Mouse (Mus musculus) thymus, adult 2 months (tissue): ENCODE measurements around the gene Cyb5d1. TPM values are rescaled to one million over a fixed set of nuclear protein-coding genes. Genes with fewer than 3 reads are reported as not detected.
A peak's percentile ranks its signal among the peaks of the same experiment; 100 is the strongest.

Source experiments
- DNase-seq: peaks from one replicate; pipeline ENCODE4 v3.0.0; 2021
- H3K27ac ChIP-seq: fragments of 200-500 bp; 2 replicates; pipeline ENCODE4 v1.5.1; 2012; ENCODE audit warnings: low read length, control low read depth; ENCODE audit not compliant: control insufficient read depth, insufficient read depth
- H3K27me3 ChIP-seq: fragments of 200-500 bp; 2 replicates; pipeline ENCODE4 v1.6.1; 2012; ENCODE audit warnings: mild to moderate bottlenecking, low read length, moderate library complexity, mixed read lengths; ENCODE audit not compliant: control insufficient read depth, insufficient read depth
- H3K36me3 ChIP-seq: fragments of 200-500 bp; 2 replicates; pipeline ENCODE4 v1.6.1; 2012; ENCODE audit warnings: mild to moderate bottlenecking, low read length, moderate library complexity; ENCODE audit not compliant: control insufficient read depth, insufficient read depth
- H3K4me1 ChIP-seq: fragments of 200-500 bp; replicated peaks from 2 replicates; pipeline ENCODE4 v1.6.1; 2012; ENCODE audit warnings: low read length; ENCODE audit not compliant: control insufficient read depth, insufficient read depth
- H3K4me3 ChIP-seq: fragments of 200-500 bp; 2 replicates; pipeline ENCODE4 v1.5.1; 2012; ENCODE audit warnings: mild to moderate bottlenecking, low read length, control low read depth, moderate library complexity; ENCODE audit not compliant: control insufficient read depth, insufficient read depth
- CTCF ChIP-seq: fragments of 200-500 bp; IDR thresholded peaks from 2 replicates; pipeline ENCODE4 v1.5.1; 2012; ENCODE audit warnings: mild to moderate bottlenecking, control low read depth, low read length, moderate library complexity, borderline replicate concordance; ENCODE audit not compliant: control insufficient read depth, poor library complexity, insufficient read depth; ENCODE audit errors: extremely low read depth
- POLR2A ChIP-seq: fragments of 200-500 bp; IDR thresholded peaks from 2 replicates; pipeline ENCODE4 v1.6.1; 2012; ENCODE audit warnings: mild to moderate bottlenecking, low read length, control low read depth, moderate library complexity; ENCODE audit not compliant: control insufficient read depth, poor library complexity, insufficient read depth; ENCODE audit errors: extremely low read depth
- WGBS: fragments of 180-500 bp; shearing (Covaris S2); methylation state at CpG from one replicate; pipeline ENCODE4 v1.1.7; 2018; 5-methylcytosine and 5-hydroxymethylcytosine counted together
- polyA plus RNA-seq: library from polyadenylated mRNA; depleted of rRNA; stranded (reverse); fragments of >200 nt; gene quantifications from 2 replicates; pipeline ENCODE4 v1.2.3, GENCODE M21; 2012

The Cyb5d1 gene
- polyA plus RNA-seq, 1 experiment = 37.2 TPM

DNA sequence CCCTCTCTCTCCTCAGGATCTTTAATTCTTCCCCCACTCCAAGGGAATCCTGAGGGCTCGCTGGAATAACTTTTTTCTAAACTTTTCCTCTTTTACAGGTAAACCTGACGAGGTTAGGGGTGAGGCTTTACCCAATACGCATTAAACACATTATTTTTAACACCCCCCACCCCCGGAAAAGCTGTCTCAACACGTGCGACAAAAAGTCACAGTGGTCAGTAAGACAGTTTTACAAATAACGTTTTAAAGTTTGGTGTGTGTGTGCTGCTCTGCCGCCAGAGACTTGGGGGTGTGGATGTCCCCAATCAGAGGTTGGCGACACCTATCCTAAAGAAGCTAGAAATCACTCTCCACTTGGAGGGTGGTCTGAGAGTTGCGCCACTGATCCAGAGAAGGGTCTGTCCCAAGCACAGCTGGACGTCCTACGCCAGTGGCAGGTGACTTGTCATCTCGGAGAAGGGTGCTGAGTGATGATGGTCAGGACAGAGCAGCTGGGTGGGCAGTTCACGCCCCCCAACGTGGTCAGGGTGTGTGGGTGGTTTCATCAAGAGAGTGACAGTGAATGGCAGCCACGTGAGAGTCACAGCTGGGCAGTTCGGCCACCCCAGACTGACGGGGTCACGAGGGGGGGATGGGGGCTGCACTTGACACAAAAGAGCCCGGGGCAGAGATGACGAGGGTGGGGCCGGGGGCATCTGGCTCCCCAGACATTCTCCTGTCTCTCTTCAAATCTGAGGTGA is 27.6 kb downstream of the Cyb5d1 start:
- TF ChIP-seq CTCF = no peak
- no peak for TF ChIP-seq POLR2A
- under 1% methylated on average over 22 of the region's 22 CpGs for WGBS
- H3K27ac ChIP-seq = peak overlapping the region; percentile 89
- peaks cover 44% of the 10 kb centered on the region for H3K4me1 ChIP-seq
- H3K27me3 ChIP-seq = no peaks in the 10 kb centered on the region
- DNase-seq = peak; percentile 31
- H3K4me3 ChIP-seq = peak overlapping the region; percentile 90
- H3K36me3 ChIP-seq = peaks cover 2% of the 10 kb centered on the region; the same call in 1 of the 2 replicates

DNA sequence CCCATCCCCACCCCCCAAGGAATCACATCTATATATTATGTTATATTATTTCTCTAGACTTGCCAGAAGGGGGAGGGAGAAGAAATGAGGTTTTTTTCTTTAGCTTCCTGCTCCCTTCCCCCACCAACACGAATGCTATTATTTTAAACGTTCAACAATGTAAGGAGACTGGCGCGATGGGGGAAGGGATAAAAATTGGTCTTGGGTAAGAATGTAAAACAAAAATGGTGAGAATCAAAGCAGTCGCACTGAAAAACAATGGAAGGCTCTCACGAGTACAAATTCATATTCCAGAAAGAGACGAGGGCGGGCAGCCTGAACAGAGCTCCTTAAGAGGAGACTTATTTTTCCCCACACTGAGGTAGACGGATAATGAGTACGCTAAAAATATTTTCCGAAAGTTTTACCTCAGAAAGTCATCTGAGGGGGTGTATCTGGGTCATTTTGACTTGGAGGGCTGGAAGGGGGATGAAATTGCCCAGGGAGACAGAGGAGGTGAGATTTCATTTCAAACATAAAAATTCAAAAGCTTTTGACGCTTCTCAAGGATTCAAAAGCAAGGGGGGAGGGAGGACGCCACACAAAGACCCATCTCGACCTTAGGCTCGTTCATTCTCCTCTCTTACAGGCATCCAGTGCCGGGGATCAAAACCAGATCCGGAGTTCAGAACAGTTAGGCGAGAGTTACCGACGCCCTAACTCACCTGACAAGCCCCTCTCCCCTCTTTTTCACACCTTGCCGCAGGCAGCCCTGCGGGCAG is 28.4 kb downstream of the Cyb5d1 start:
- Histone ChIP-seq H3K27ac (peak overlapping the region; percentile 89), H3K36me3 (peaks cover 8% of the 10 kb centered on the region; the same call in 1 of the 2 replicates), H3K27me3 (no peaks in the 10 kb centered on the region), H3K4me1 (peaks cover 41% of the 10 kb centered on the region), H3K4me3 (peak overlapping the region; percentile 90)
- WGBS = under 1% methylated on average over 22 of the region's 22 CpGs
- TF ChIP-seq CTCF (no peak), POLR2A (no peak)
- DNase-seq = peak; percentile 62

DNA sequence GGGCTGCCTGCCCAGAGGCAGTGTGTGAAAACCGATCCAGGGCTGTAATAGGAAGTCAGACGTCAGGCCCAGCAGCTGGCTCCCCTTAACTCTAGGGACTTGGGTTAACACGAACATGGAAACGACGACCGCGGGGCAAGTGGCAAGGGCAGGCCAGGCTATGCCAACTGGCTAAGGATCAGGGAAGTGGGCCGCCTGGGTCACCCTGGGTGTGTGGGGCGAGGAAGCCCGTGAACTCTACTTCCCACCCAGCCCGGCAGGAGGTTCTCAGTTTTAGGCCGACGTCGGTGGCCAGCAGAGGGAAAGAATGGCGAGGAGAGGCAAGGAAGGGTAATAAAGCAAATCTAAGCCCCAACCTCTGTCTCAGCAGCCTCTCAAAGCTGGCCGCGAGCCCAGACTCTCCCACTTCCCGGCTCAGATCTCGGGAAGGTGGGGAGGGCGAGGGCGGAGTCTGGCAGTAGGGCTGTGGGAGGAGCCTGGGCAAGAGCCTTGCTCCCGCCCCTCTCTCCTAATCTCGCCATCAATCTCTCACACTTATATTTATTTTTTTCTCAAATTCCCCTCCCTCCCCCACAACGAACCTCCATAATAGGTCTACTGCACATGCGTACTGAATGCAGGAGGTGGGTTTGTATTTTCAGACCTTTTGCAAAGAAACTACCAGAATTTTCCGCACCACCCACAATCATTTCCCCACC is 29.1 kb downstream of the Cyb5d1 start:
- Histone ChIP-seq H3K4me1 (peaks cover 37% of the 10 kb centered on the region), H3K27me3 (no peaks in the 10 kb centered on the region), H3K27ac (peak overlapping the region; percentile 42), H3K36me3 (peaks cover 10% of the 10 kb centered on the region; the same call in 1 of the 2 replicates), H3K4me3 (peak overlapping the region; percentile 44)
- peak; percentile 90 for DNase-seq
- TF ChIP-seq POLR2A (peak; percentile 51; the same call in 1 of the 2 replicates), CTCF (no peak; the same call in 1 of the 2 replicates)
- WGBS = under 1% methylated on average over 26 of the region's 26 CpGs

DNA sequence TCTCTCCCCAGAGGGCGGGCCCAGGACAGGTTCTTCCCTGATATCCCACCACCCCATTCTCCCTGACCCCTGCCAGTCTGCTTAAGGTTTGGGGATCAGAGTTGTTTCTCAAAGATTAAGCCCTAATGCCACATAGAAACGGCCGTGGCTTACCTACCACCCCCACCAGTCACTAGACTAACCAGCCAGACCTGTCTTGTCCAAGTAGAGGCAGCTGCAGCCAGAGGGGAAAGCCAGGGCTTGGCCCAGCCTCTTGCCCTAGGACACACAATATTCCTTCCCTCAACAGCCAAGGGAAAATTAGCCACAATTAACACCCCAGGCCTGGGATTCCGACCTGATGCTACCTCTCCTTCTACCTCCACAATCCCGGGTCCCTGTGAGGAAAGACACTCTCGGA is 29.7 kb downstream of the Cyb5d1 start:
- Histone ChIP-seq H3K4me1 (peaks cover 35% of the 10 kb centered on the region), H3K4me3 (peak overlapping the region; percentile 44; the same call in 1 of the 2 replicates), H3K27ac (peak overlapping the region; percentile 42; the same call in 1 of the 2 replicates), H3K27me3 (no peaks in the 10 kb centered on the region), H3K36me3 (peaks cover 10% of the 10 kb centered on the region; the same call in 1 of the 2 replicates)
- TF ChIP-seq CTCF (no peak), POLR2A (no peak)
- no peak for DNase-seq
- 42% methylated on average over 6 of the region's 6 CpGs for WGBS

DNA sequence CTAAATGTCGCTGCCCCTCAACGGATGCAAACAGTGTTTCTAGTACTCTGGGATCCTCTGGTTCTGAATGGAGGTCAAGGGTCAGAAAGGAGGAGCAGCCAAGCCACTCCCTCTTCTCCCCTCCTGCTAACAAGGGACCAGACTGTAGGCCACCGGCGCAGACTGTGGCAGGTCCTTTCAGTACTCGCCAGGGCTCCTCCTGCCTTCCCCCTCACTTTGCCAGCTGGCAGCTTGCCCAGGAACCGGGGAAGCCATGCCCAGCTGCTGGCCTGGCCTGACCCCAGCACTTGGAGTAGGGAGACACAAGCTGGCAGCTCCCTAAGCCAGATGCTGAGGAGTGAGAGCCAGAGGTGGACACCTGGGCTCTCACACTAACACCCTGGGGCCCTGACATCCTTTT is 30.5 kb downstream of the Cyb5d1 start:
- DNase-seq = no peak
- Histone ChIP-seq H3K4me3 (no peak overlapping the region), H3K27me3 (no peaks in the 10 kb centered on the region), H3K27ac (no peak overlapping the region), H3K4me1 (peaks cover 34% of the 10 kb centered on the region), H3K36me3 (peaks cover 17% of the 10 kb centered on the region)
- TF ChIP-seq POLR2A (no peak), CTCF (no peak)
- WGBS = 22% methylated on average over 6 of the region's 6 CpGs

DNA sequence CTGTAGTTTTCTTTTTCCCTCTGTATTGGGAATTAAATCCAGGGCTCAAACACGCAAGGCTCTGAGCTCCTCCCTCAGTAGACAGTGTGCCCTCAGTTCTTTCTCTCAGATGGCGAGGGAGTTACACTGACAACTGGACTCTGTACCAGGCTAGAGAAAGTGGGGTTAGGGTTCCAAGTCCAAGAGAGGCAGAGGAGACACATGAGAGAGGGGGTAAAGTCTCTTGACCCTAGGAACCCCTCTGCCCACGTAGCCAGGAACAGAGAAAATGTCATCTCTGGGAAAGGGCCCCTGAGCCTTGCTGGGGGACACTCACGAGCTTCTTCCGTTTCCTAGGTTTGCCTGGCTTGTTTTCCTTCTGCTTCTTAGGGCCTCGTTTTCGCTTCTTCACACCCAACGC is 31.1 kb downstream of the Cyb5d1 start:
- TF ChIP-seq CTCF (no peak), POLR2A (no peak)
- 79% methylated on average over 8 of the region's 8 CpGs for WGBS
- peaks cover 22% of the 10 kb centered on the region for H3K36me3 ChIP-seq
- no peak overlapping the region for H3K4me3 ChIP-seq
- DNase-seq = no peak
- peaks cover 34% of the 10 kb centered on the region for H3K4me1 ChIP-seq
- no peak overlapping the region; the same call in 1 of the 2 replicates for H3K27ac ChIP-seq
- no peaks in the 10 kb centered on the region for H3K27me3 ChIP-seq
